Mouse (Mus musculus) small intestine, adult 2 months (tissue): Measurements from ENCODE around the gene Ipo5.

Experiments
- CTCF ChIP-seq: fragments of 200-500 bp; IDR thresholded peaks from 2 replicates; pipeline ENCODE4 v1.5.1; 2012; ENCODE audit warnings: low read depth, mild to moderate bottlenecking, control low read depth, inconsistent platforms, low read length, moderate library complexity, mixed read lengths; ENCODE audit not compliant: insufficient replicate concordance, insufficient read length; ENCODE audit errors: extremely low read depth
- POLR2A ChIP-seq: fragments of 200-500 bp; IDR thresholded peaks from 2 replicates; pipeline ENCODE4 v1.6.1; 2012; ENCODE audit warnings: low read depth, mild to moderate bottlenecking, control low read depth, inconsistent platforms, low read length, moderate library complexity

DNA sequence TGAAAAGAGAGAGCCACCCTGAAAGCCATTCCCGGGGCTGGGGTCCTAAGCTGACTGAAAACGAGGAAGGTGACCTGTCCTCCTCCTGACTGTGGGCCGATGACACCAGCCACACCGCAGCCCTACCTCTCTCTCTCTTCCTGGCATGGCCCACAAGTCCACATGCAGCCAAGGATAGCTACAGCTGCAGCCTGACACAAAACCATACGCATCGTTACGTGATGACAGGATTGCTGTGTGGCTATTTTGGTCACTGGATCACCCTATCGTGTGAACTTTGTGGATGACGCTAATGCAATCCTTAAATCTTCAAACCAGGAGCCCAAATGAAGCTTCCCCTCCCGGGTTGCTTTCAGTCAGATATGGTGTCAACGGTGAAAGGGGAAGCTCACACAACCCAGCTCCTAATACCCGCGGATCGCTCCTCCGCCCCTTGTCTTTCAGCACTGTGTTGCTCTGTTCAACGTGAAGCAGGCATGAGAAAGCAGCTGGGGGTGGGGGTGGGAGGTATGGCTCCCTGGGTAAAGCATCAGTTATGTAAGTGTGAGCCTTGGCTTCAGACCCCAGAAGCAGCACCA, 35.1 kb upstream of the Ipo5 start:
- no peak for TF ChIP-seq CTCF
- TF ChIP-seq POLR2A, result no peak
